Mouse (Mus musculus): ENCODE data around the gene Robo4.

The Robo4 gene

GRCm38 (mm10) chr9:37401802-37402201 is at the start of gene Robo4:
Gene Robo4 (plus strand): TSS chr9:37401897.
- no peak for DNase-seq (ENCODE audit: low read depth, low spot score)

GRCm38 (mm10) chr9:37354485-37354884 is 47.2 kb upstream of the Robo4 start:
- no peak for DNase-seq (ENCODE audit: low read depth, low spot score)

- DNase-seq (ENCODE audit: low read depth, low spot score) = no peak
Measured at GRCm38 (mm10) chr9:37358713-37359330, 42.9 kb upstream of the Robo4 start.

- DNase-seq (ENCODE audit: low read depth, low spot score) = no peak
Measured at GRCm38 (mm10) chr9:37359331-37360220, 42.1 kb upstream of the Robo4 start.

GRCm38 (mm10) chr9:37362084-37362483 is 39.6 kb upstream of the Robo4 start:
- DNase-seq (ENCODE audit: low read depth, low spot score) = no peak

GRCm38 (mm10) chr9:37362881-37363280 is 38.8 kb upstream of the Robo4 start:
- peak; percentile 63 for DNase-seq (ENCODE audit: low read depth, low spot score)

- DNase-seq (ENCODE audit: low read depth, low spot score) = peak; percentile 56
Measured at GRCm38 (mm10) chr9:37363551-37363950, 38.1 kb upstream of the Robo4 start.

GRCm38 (mm10) chr9:37364392-37364791 is 37.3 kb upstream of the Robo4 start:
- DNase-seq (ENCODE audit: low read depth, low spot score) = peak; percentile 76

GRCm38 (mm10) chr9:37365706-37366105 is 36.0 kb upstream of the Robo4 start:
- no peak for DNase-seq (ENCODE audit: low read depth, low spot score)

- DNase-seq (ENCODE audit: low read depth, low spot score) = no peak
Measured at GRCm38 (mm10) chr9:37367301-37368080, 34.2 kb upstream of the Robo4 start, which contains the start of gene Hepacam. Gene Hepacam (plus strand): TSS chr9:37367351.

- DNase-seq (ENCODE audit: low read depth, low spot score) = no peak
Measured at GRCm38 (mm10) chr9:37368081-37368830, 33.4 kb upstream of the Robo4 start.

- DNase-seq (ENCODE audit: low read depth, low spot score) = no peak
Measured at GRCm38 (mm10) chr9:37368860-37369259, 32.8 kb upstream of the Robo4 start.

- no peak for DNase-seq (ENCODE audit: low read depth, low spot score)
Measured at GRCm38 (mm10) chr9:37371232-37371801, 30.4 kb upstream of the Robo4 start.

GRCm38 (mm10) chr9:37375718-37376117 is 26.0 kb upstream of the Robo4 start:
- no peak for DNase-seq (ENCODE audit: low read depth, low spot score)

- no peak for DNase-seq (ENCODE audit: low read depth, low spot score)
Measured at GRCm38 (mm10) chr9:37383161-37383560, 18.5 kb upstream of the Robo4 start.

- DNase-seq (ENCODE audit: low read depth, low spot score) = no peak
Measured at GRCm38 (mm10) chr9:37384284-37385182, 17.2 kb upstream of the Robo4 start.

GRCm38 (mm10) chr9:37390891-37391290 is 10.8 kb upstream of the Robo4 start:
- no peak for DNase-seq (ENCODE audit: low read depth, low spot score)

- DNase-seq (ENCODE audit: low read depth, low spot score) = no peak
Measured at GRCm38 (mm10) chr9:37392071-37392470, 9.6 kb upstream of the Robo4 start.

- DNase-seq (ENCODE audit: low read depth, low spot score) = no peak
Measured at GRCm38 (mm10) chr9:37393482-37394131, 8.1 kb upstream of the Robo4 start.

All from A20 (cell line).